23 mouse cellular contexts compared by ENCODE assay signal in the genomic region with DNA sequence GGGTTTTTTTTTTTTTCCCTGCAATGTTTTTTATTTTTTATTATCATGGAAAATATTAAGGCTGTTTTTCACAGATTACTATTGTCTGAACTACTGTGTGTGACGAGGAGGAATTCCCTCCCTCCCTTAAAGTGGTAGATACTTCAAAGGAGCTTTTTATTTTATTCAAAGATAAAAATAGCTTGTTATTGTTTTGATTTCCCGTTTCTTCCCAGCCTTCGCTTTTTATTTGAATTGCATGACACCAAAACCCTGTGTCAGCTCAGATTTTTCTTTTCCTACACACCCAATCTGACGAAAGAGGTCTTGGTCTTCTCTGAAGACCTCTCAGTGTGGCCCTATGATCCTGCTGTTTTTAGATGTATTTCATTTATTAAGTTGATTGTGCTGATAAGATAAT. TPM values are rescaled to one million over a fixed set of nuclear protein-coding genes. Genes with fewer than 3 reads are reported as not detected.
DNase-seq lines count a peak whose midpoint lies in the region; ATAC-seq and TF ChIP-seq lines count a peak whose summit lies in the region.
"Had no signal": no experiment of that assay in that cellular context is flagged by ENCODE, and none has a peak within 500 bp of the region (broad histone marks: within the 10 kb centered on the region; RNA-seq: fewer than 3 reads in every experiment).

No protein-coding gene starts in this region.

- H3K36me3 ChIP-seq in heart, adult 2 months (ENCODE audit: control insufficient read depth, insufficient read depth, low read length): peaks cover 39% of the 10 kb centered on the region
- peaks cover 51% of the 10 kb centered on the region for H3K36me3 ChIP-seq in kidney, embryonic 16.5 days (ENCODE audit: insufficient read depth, low read length)
- peaks cover 70% of the 10 kb centered on the region for H3K36me3 ChIP-seq in lung, embryonic 14.5 days (ENCODE audit: insufficient read depth)
- peaks cover 57% of the 10 kb centered on the region for H3K36me3 ChIP-seq in intestine, postnatal 0 days (ENCODE audit: control insufficient read depth, insufficient read depth)

- WGBS in heart, adult 2 months: 29% methylated on average over 4 of the region's 4 CpGs
- 56% methylated on average over 4 of the region's 4 CpGs for WGBS in kidney, embryonic 16.5 days
- WGBS in lung, embryonic 14.5 days: 42% methylated on average over 4 of the region's 4 CpGs
- 61% methylated on average over 4 of the region's 4 CpGs for WGBS in intestine, postnatal 0 days

- no peaks in the 10 kb centered on the region for H3K27me3 ChIP-seq in heart, adult 2 months (ENCODE audit: control insufficient read depth, insufficient read depth, low read length)
- H3K27me3 ChIP-seq in kidney, embryonic 16.5 days (ENCODE audit: insufficient read depth, low read length): no peaks in the 10 kb centered on the region
- H3K27me3 ChIP-seq in lung, embryonic 14.5 days (ENCODE audit: insufficient read depth, low read length): no peaks in the 10 kb centered on the region
- no peaks in the 10 kb centered on the region for H3K27me3 ChIP-seq in intestine, postnatal 0 days (replicated peaks; ENCODE audit: control insufficient read depth, insufficient read depth, low read length)
- H3K27me3 ChIP-seq: limb, embryonic 15.5 days; neural tube, embryonic 13.5 days had no signal

- intact Hi-C loops in heart, adult 2 months (cut with DNase I): no loop called here

- no peak for TF ChIP-seq EP300 in heart, adult 2 months (IDR thresholded peaks at IDR 0.05; ENCODE audit: insufficient read depth, low read depth, low read length)

- no peak for ATAC-seq in kidney, embryonic 16.5 days (ENCODE audit: low FRiP score, low TSS enrichment)
- ATAC-seq in lung, embryonic 14.5 days (ENCODE audit: insufficient read depth): no peak
- ATAC-seq in intestine, postnatal 0 days: no peak
- ATAC-seq: CD4-positive, CD25-positive, alpha-beta regulatory T cell, adult 4 months; forebrain, embryonic 16.5 days; inflammation-experienced regulatory T-cells, adult 6 months; midbrain, embryonic 16.5 days had no signal

- TF ChIP-seq CTCF in heart, adult 2 months (IDR thresholded peaks at IDR 0.05): no peak
- TF ChIP-seq CTCF in lung, embryonic 14.5 days (IDR thresholded peaks at IDR 0.05; ENCODE audit: low read depth): no peak
- TF ChIP-seq CTCF in intestine, postnatal 0 days (IDR thresholded peaks at IDR 0.05; ENCODE audit: low read depth): no peak

- H3K9me3 ChIP-seq in kidney, embryonic 16.5 days (ENCODE audit: low read length): no peaks in the 10 kb centered on the region
- H3K9me3 ChIP-seq in lung, embryonic 14.5 days (ENCODE audit: low read depth, low read length): no peaks in the 10 kb centered on the region
- no peaks in the 10 kb centered on the region for H3K9me3 ChIP-seq in intestine, postnatal 0 days (ENCODE audit: control insufficient read depth)
- H3K9me3 ChIP-seq: limb, embryonic 15.5 days; midbrain, embryonic 10.5 days; neural tube, embryonic 13.5 days had no signal

- no peak for DNase-seq in heart, adult 2 months
- no peak for DNase-seq in heart, adult 9 months (ENCODE audit: low spot score in 2 of 2)
- no peak for DNase-seq in kidney, postnatal 4 days
- peak; percentile 53 for DNase-seq in lung, embryonic 14.5 days
- DNase-seq in lung, adult 18-20 months: no peak
- DNase-seq: cerebellum, adult 8-10 months; gastrocnemius, postnatal 25 days; heart, postnatal 4 days; left cerebral cortex, postnatal 4 days; retina, postnatal 1 day; right cerebral cortex, postnatal 25 days; spleen, adult 18-20 months had no signal

- no peak overlapping the region for H3K9ac ChIP-seq in heart, adult 2 months (ENCODE audit: low read depth, low read length)
- no peak overlapping the region for H3K9ac ChIP-seq in kidney, embryonic 16.5 days (replicated peaks; ENCODE audit: low read length)
- no peak overlapping the region for H3K9ac ChIP-seq in lung, embryonic 14.5 days
- no peak overlapping the region for H3K9ac ChIP-seq in intestine, postnatal 0 days (ENCODE audit: low read depth, low read length)
- H3K9ac ChIP-seq: hindbrain, embryonic 14.5 days; limb, embryonic 15.5 days; neural tube, embryonic 13.5 days had no signal

- peak overlapping the region; percentile 47 for H3K27ac ChIP-seq in heart, adult 2 months
- peak overlapping the region; percentile 63; the same call in 1 of the 2 replicates for H3K27ac ChIP-seq in kidney, embryonic 16.5 days (ENCODE audit: low read length)
- no peak overlapping the region for H3K27ac ChIP-seq in lung, embryonic 14.5 days (ENCODE audit: low read depth)
- peak overlapping the region; percentile 35; the same call in 1 of the 2 replicates for H3K27ac ChIP-seq in intestine, postnatal 0 days (ENCODE audit: low read depth, low read length)
- H3K27ac ChIP-seq: hindbrain, embryonic 14.5 days; midbrain, embryonic 10.5 days; neural tube, embryonic 13.5 days had no signal

- H3K4me2 ChIP-seq in kidney, embryonic 16.5 days (replicated peaks; ENCODE audit: low read depth, low read length): no peak overlapping the region
- H3K4me2 ChIP-seq in lung, embryonic 14.5 days: no peak overlapping the region
- peak overlapping the region; percentile 35; the same call in 1 of the 2 replicates for H3K4me2 ChIP-seq in intestine, postnatal 0 days (replicated peaks; ENCODE audit: low read depth)
- H3K4me2 ChIP-seq: hindbrain, embryonic 14.5 days; neural tube, embryonic 13.5 days had no signal

- peaks cover 7% of the 10 kb centered on the region for H3K79me2 ChIP-seq in heart, adult 2 months (replicated peaks; ENCODE audit: control insufficient read depth, insufficient read depth, low read length)

- H3K4me3 ChIP-seq in heart, adult 2 months: peak overlapping the region; percentile 41
- no peak overlapping the region for H3K4me3 ChIP-seq in kidney, embryonic 16.5 days (ENCODE audit: low read length)
- no peak overlapping the region for H3K4me3 ChIP-seq in lung, embryonic 14.5 days (ENCODE audit: low read depth, low read length)
- H3K4me3 ChIP-seq in intestine, postnatal 0 days (ENCODE audit: low read depth, low read length): no peak overlapping the region
- H3K4me3 ChIP-seq: limb, embryonic 15.5 days; midbrain, embryonic 10.5 days; myocyte; neural tube, embryonic 13.5 days had no signal

- peaks cover 17% of the 10 kb centered on the region for H3K4me1 ChIP-seq in heart, adult 2 months (ENCODE audit: control insufficient read depth, insufficient read depth, low read length)
- peaks cover 31% of the 10 kb centered on the region for H3K4me1 ChIP-seq in kidney, embryonic 16.5 days (ENCODE audit: insufficient read depth, low read length)
- H3K4me1 ChIP-seq in lung, embryonic 14.5 days (ENCODE audit: insufficient read depth): peaks cover 14% of the 10 kb centered on the region
- no peaks in the 10 kb centered on the region for H3K4me1 ChIP-seq in intestine, postnatal 0 days (replicated peaks; ENCODE audit: control insufficient read depth, insufficient read depth, low read length)

- TF ChIP-seq POLR2A in heart, adult 2 months (IDR thresholded peaks at IDR 0.05; ENCODE audit: insufficient read depth, low read depth, low read length): no peak

RNA-seq across cellular contexts. Expression of gene Ets2, which starts 7.3 kb away (rescaled TPM):
- total RNA-seq in heart, adult 2 months (2021): 10 to 100 TPM; 50.3 to 70.6 TPM
- 47.2 and 60.5 TPM in 2 replicates for polyA plus RNA-seq in heart, adult 2 months (2012; rRNA removed)
- 69.3 and 72.7 TPM in 2 replicates for polyA plus RNA-seq in kidney, embryonic 16.5 days (2015; fragmentation: Nextera tagmentation; extraction: Ambion mirVana)
- 72.6 and 74.7 TPM in 2 replicates for polyA plus RNA-seq in lung, embryonic 14.5 days (2014; fragmentation: Nextera tagmentation; extraction: Ambion mirVana)
- 34.6 and 36.8 TPM in 2 replicates for polyA plus RNA-seq in intestine, postnatal 0 days (2015; fragmentation: Nextera tagmentation; extraction: Ambion mirVana)
